Mouse (Mus musculus): ENCODE data around the gene Cdk4.

Cdk4 gene

GRCm38 (mm10) chr10:127099191-127099590, 35.9 kb downstream of the Cdk4 start:
- DNase-seq (ENCODE audit: low read depth, low spot score), result no peak

DNA sequence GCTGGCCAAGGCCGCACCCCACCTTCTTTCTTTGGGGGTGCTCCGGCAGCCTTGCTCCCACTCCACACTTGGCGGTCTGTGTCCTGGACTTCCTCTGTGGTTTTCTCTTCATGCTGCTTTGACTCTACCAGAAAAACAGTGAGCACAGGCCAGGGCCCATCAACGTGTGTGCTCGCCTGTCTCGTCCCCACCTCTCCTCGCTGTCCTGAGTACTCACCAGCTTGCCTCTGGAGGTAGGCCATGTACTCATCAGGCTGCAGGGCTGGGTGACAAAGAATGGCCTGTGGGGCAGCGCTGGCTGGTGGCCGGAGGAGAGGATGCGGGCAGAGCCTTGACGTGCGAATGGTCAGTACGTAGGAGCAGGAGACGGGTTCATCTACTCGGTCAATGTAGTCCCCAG, 36.5 kb downstream of the Cdk4 start:
- no peak for DNase-seq (ENCODE audit: low read depth, low spot score)

- no peak for DNase-seq (ENCODE audit: low read depth, low spot score)
These were observed 37.1 kb downstream of the Cdk4 start for GRCm38 (mm10) chr10:127100414-127100813.

DNA sequence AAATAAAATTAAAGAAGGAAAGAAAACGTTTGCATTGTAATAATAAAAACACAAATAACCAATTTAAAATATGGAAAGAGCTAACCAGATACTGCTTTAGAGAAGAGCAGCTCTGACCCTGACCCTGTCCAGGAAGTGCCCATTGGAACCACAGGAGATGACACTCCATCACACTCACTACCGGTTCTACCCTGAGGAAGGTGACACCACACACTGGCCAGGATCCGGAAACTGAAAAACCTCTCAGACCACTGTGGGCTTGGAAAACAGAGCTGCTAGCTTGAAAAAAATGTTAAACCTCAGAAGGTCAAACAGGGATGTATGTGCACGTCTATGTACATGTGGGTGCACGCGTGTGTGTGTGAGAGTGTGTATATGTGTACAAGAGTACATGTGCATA, 37.8 kb downstream of the Cdk4 start:
- no peak for DNase-seq (ENCODE audit: low read depth, low spot score)

GRCm38 (mm10) chr10:127103631-127104030, 40.3 kb downstream of the Cdk4 start:
- no peak for DNase-seq (ENCODE audit: low read depth, low spot score)

GRCm38 (mm10) chr10:127107563-127108261, 44.4 kb downstream of the Cdk4 start:
- no peak for DNase-seq (ENCODE audit: low read depth, low spot score)

DNA sequence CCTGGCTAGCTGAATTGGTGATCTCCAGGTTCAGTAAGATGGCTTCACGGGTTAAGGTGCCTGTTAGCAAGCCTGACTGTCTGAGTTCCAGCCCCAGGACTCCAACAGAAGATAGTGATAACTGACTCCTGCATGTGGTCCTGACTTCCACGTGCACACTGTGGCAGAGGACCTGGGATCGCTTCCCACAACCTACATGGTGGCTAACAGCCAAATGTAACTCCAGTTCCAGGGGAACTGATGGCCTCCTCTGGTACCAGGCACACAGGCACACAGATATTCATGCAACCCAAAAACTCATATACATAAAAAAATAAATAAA, 44.9 kb downstream of the Cdk4 start:
- no peak for DNase-seq (ENCODE audit: low read depth, low spot score)

DNA sequence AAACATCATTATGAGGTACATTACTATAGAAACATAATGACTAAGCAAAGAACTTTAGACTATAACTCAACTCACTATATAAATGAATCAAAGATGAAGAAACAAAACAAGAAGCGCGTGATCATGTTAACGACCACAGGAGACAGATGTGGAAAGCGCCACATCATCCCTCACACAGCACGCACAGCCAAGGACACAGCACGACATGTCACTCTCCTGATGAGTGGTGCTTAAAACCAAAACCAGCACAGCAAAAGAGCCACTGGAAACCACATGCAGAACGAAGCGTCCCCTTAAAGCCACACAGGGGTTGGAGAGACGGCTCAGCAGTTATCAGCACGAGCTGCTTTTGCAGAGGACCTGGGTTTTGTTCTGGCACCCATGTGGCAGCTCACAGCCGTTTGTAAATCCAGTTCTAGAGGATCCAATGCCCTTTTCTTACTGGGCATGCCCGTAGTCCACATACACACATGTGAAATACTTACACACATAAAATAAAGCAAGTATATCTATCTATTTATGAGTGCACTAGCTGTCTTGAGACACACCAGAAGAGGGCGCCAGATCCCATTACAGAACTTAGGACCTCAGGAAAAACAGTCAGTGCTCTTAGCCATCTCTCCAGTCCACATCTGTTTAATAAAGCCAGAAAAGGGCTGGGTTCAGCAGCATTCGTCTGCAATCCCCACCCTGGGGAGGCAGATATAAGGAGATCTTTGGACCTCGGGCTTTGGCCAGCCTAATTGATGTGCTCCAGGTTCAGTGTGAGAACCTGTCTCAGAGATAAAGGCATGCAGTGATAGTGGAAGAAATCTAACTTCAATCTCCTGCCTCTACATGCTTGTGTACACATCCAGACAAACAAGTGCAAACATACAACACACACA, 47.9 kb downstream of the Cdk4 start:
- DNase-seq (ENCODE audit: low read depth, low spot score), result no peak

DNA sequence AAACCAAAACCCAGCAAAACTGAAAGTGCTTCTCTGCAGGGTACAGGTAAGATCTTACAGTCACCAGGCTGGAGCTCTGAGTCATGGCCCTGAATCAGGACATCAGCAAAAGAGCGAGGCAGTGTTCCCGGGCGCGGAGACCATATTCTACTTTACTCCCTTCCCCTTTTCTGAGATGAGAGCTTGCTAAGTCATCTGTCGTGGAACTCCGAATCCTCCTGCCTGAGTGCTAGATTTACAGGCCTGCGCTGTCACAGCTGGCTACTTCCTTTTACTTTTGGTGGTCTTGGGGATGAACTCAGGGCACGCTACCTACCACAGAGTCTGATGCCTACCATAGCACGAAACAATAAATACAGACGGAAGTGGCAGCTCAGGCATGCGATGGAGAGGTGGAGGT, 51.1 kb downstream of the Cdk4 start:
- no peak for DNase-seq (ENCODE audit: low read depth, low spot score)

- peak; percentile 56 for DNase-seq (ENCODE audit: low read depth, low spot score)
These were observed 51.7 kb downstream of the Cdk4 start for GRCm38 (mm10) chr10:127115068-127115467.
